Mouse (Mus musculus): ENCODE data around the gene Bgn. TPM values are rescaled to one million over a fixed set of nuclear protein-coding genes. Genes with fewer than 3 reads are reported as not detected.

The Bgn gene
- polyA plus RNA-seq (2014; fragmentation: Illumina TruSeq; extraction: RNeasy Lipid Tissue Mini Kit (QIAGEN cat#74804)): 258 TPM

DNA sequence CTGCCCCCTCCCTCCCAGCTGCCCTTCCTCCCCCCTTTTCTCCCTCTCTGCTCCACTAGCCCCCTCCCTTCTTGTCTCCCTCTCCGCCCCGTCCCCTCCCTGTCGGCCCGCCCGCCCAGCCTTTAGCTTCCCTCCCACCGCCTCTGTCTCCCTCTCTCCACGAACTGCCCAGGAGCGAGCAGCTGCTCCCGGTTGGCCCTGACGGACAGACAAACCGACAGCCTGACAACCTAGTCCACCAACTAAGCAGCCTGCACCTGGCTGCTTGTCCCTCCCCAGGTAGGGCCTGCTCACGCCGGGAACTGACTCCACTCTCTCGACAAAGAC is at the start of gene Bgn:
Gene Bgn (plus strand): TSS at position 119 of the 327 bp plus-strand sequence.

DNA sequence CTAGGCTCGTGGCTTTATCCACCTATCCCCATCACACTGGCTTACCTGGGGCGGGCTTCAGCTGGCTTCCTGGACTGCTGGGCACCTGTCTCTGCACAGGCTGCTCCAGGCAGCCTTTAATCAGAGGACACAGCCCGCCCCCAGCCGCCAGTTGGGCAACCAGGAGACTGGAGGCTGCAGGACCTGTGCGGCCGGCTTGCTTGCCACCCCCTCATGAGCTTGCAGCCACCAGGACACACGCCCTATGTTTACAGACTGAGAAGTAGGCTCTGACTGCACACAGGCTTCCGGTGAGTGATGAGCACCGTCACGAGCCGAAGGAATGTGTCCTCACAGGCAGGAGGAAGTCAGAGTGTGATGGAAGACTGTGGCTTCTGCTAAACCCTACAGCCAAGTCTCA is 48.1 kb upstream of the Bgn start, which contains the start of gene Trex2:
Gene Trex2 (minus strand): TSS at position 93 of the 400 bp plus-strand sequence.

DNA sequence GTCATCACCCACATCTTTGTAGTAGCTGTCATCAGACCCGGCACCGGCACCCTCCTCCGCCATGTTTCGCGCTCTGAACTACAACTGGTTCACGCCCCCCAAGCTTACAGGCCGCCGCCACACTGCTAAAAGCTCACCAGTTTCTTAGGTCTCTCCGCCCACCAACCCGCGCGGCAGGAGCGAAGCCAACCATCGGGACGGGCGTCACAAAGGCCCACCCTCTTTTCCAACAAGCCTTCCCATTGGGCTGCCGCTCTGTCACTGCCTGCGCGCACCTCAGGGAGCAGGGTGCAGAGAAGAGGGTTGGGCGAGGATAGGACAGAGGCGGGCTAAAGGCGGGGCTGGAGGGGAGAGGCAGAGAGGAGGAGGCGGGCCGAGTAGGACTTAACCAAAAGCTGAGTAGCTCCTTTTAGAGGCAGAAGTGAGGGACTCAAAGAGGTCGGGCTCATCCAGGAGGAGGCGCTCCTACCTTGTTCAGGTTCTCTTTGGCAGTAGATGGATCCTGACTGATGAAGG is 24.5 kb upstream of the Bgn start, which contains the start of gene Haus7:
Gene Haus7 (minus strand): TSS at position 168 of the 516 bp plus-strand sequence.

Other genes starting within 250 kb of the Bgn start
- gene Xlr4c, start 240.5 kb upstream of the Bgn start, polyA plus RNA-seq (2014; fragmentation: Illumina TruSeq; extraction: RNeasy Lipid Tissue Mini Kit (QIAGEN cat#74804)): 9.4 TPM
- 2.1 TPM for gene Xlr3c, start 218.2 kb upstream of the Bgn start, polyA plus RNA-seq (2014; fragmentation: Illumina TruSeq; extraction: RNeasy Lipid Tissue Mini Kit (QIAGEN cat#74804))
- 0.88 TPM for gene Xlr5a, start 190.6 kb upstream of the Bgn start, polyA plus RNA-seq (2014; fragmentation: Illumina TruSeq; extraction: RNeasy Lipid Tissue Mini Kit (QIAGEN cat#74804))
- 0.83 TPM for gene Xlr5c, start 190.6 kb upstream of the Bgn start, polyA plus RNA-seq (2014; fragmentation: Illumina TruSeq; extraction: RNeasy Lipid Tissue Mini Kit (QIAGEN cat#74804))
- gene Gm45015, start 146.8 kb upstream of the Bgn start, polyA plus RNA-seq (2014; fragmentation: Illumina TruSeq; extraction: RNeasy Lipid Tissue Mini Kit (QIAGEN cat#74804)): not detected
- gene Zfp275, start 141.0 kb upstream of the Bgn start, polyA plus RNA-seq (2014; fragmentation: Illumina TruSeq; extraction: RNeasy Lipid Tissue Mini Kit (QIAGEN cat#74804)): 68.9 TPM
- not detected for gene Gm18336, start 84.9 kb upstream of the Bgn start, polyA plus RNA-seq (2014; fragmentation: Illumina TruSeq; extraction: RNeasy Lipid Tissue Mini Kit (QIAGEN cat#74804))
- gene Zfp92, start 72.5 kb upstream of the Bgn start, polyA plus RNA-seq (2014; fragmentation: Illumina TruSeq; extraction: RNeasy Lipid Tissue Mini Kit (QIAGEN cat#74804)): 0.37 TPM
- gene Trex2, start 48.3 kb upstream of the Bgn start, polyA plus RNA-seq (2014; fragmentation: Illumina TruSeq; extraction: RNeasy Lipid Tissue Mini Kit (QIAGEN cat#74804)): not detected
- 12.6 TPM for gene Haus7, start 24.6 kb upstream of the Bgn start, polyA plus RNA-seq (2014; fragmentation: Illumina TruSeq; extraction: RNeasy Lipid Tissue Mini Kit (QIAGEN cat#74804))
- gene Atp2b3, start 19.5 kb downstream of the Bgn start, polyA plus RNA-seq (2014; fragmentation: Illumina TruSeq; extraction: RNeasy Lipid Tissue Mini Kit (QIAGEN cat#74804)): 1.3 TPM
- gene Dusp9, start 155.8 kb downstream of the Bgn start, polyA plus RNA-seq (2014; fragmentation: Illumina TruSeq; extraction: RNeasy Lipid Tissue Mini Kit (QIAGEN cat#74804)): not detected
- gene Pnck, start 176.5 kb downstream of the Bgn start, polyA plus RNA-seq (2014; fragmentation: Illumina TruSeq; extraction: RNeasy Lipid Tissue Mini Kit (QIAGEN cat#74804)): not detected
- 24.7 TPM for gene Slc6a8, start 189.5 kb downstream of the Bgn start, polyA plus RNA-seq (2014; fragmentation: Illumina TruSeq; extraction: RNeasy Lipid Tissue Mini Kit (QIAGEN cat#74804))
- 139 TPM for gene Bcap31, start 232.6 kb downstream of the Bgn start, polyA plus RNA-seq (2014; fragmentation: Illumina TruSeq; extraction: RNeasy Lipid Tissue Mini Kit (QIAGEN cat#74804))
- gene Abcd1, start 233.0 kb downstream of the Bgn start, polyA plus RNA-seq (2014; fragmentation: Illumina TruSeq; extraction: RNeasy Lipid Tissue Mini Kit (QIAGEN cat#74804)): 1.4 TPM

Data from ovary, adult 10 weeks (tissue).